8 mouse cellular contexts compared by ENCODE assay signal in the genomic region with DNA sequence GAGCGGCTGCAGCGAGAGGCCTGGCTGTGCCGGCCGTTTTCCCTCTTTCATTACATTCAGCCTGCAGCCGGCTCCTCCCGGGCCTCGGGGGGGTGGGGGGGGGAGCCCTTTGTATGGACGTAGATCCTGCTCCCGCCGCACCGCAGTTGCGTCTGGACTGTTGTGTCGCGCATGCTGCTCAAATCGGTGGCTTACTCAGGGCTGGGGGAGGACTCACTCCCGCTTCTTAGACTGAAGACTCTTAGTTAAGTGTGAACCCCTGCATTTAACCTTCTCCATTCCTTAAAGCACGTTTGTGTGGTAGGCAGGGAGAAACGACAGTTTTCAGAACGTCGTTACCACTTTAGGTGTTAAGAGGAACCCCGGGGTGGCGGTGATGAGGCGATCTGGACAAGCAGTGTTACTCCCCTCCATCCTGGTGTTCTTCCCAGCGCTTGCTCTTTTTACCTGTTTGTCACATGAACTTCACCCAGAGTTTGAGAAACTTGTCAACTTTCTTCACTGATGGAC. TPM values are rescaled to one million over a fixed set of nuclear protein-coding genes. Genes with fewer than 3 reads are reported as not detected.
DNase-seq lines count a peak whose midpoint lies in the region; ATAC-seq and TF ChIP-seq lines count a peak whose summit lies in the region.

No protein-coding gene starts in this region.

- DNase-seq in lung, postnatal 25 days (ENCODE audit: low spot score): no peak
- peak; percentile 41 for DNase-seq in c-Kit-positive CD71-positive TER-119-negative erythroid progenitor cells, embryonic 14.5 days (ENCODE audit: low read depth)
- no peak for DNase-seq in forebrain, postnatal 0 days
- DNase-seq in yolk sac, embryonic 10.5 days (ENCODE audit: low spot score): no peak
- DNase-seq in cerebellum, adult 11 months: no peak

- peak; percentile 75 for ATAC-seq in lung, embryonic 16.5 days (ENCODE audit: low read depth)
- ATAC-seq in forebrain, postnatal 0 days: peak; percentile 53
- peak; percentile 7; the same call in 1 of the 2 replicates for ATAC-seq in limb, embryonic 15.5 days (ENCODE audit: insufficient number of reproducible peaks, low FRiP score, low TSS enrichment, low read depth)

- H3K9ac ChIP-seq in lung, embryonic 16.5 days (ENCODE audit: low read length): peak overlapping the region; percentile 98
- peak overlapping the region; percentile 88 for H3K9ac ChIP-seq in forebrain, postnatal 0 days
- H3K9ac ChIP-seq in limb, embryonic 15.5 days: peak overlapping the region; percentile 93

- WGBS in lung, embryonic 16.5 days: under 1% methylated on average over 23 of the region's 24 CpGs
- 3% methylated on average over 24 of the region's 24 CpGs for WGBS in forebrain, postnatal 0 days
- WGBS in limb, embryonic 15.5 days: under 1% methylated on average over 24 of the region's 24 CpGs
- under 1% methylated on average over 24 of the region's 24 CpGs for WGBS in small intestine, adult 2 months

- H3K36me3 ChIP-seq in lung, embryonic 16.5 days (ENCODE audit: control insufficient read depth, insufficient read depth, low read length): no peaks in the 10 kb centered on the region
- no peaks in the 10 kb centered on the region for H3K36me3 ChIP-seq in forebrain, postnatal 0 days (ENCODE audit: insufficient read depth)
- H3K36me3 ChIP-seq in limb, embryonic 15.5 days: no peaks in the 10 kb centered on the region
- H3K36me3 ChIP-seq in small intestine, adult 2 months (ENCODE audit: control insufficient read depth, insufficient read depth, low read length): no peaks in the 10 kb centered on the region

- peak overlapping the region; percentile 91 for H3K27ac ChIP-seq in lung, embryonic 16.5 days (ENCODE audit: low read length)
- H3K27ac ChIP-seq in forebrain, postnatal 0 days (ENCODE audit: low read depth, low read length): peak overlapping the region; percentile 90
- peak overlapping the region; percentile 90 for H3K27ac ChIP-seq in limb, embryonic 15.5 days
- H3K27ac ChIP-seq in small intestine, adult 2 months (ENCODE audit: insufficient read depth, low read depth, low read length): 0 out of 2 replicates have a peak overlapping the region, but pooled peaks have one; percentile 31

- no peak for TF ChIP-seq POLR2A in small intestine, adult 2 months (IDR thresholded peaks at IDR 0.05; ENCODE audit: low read depth, low read length)

- H3K27me3 ChIP-seq in lung, embryonic 16.5 days (ENCODE audit: control insufficient read depth, insufficient read depth, low read depth, low read length): no peaks in the 10 kb centered on the region
- H3K27me3 ChIP-seq in forebrain, postnatal 0 days (ENCODE audit: insufficient read depth, low read length): no peaks in the 10 kb centered on the region
- no peaks in the 10 kb centered on the region for H3K27me3 ChIP-seq in limb, embryonic 15.5 days
- no peaks in the 10 kb centered on the region for H3K27me3 ChIP-seq in small intestine, adult 2 months (ENCODE audit: control insufficient read depth, insufficient read depth, low read length)

- H3K4me2 ChIP-seq in lung, embryonic 16.5 days (ENCODE audit: low read depth, low read length): peak overlapping the region; percentile 55
- peak overlapping the region; percentile 82 for H3K4me2 ChIP-seq in forebrain, postnatal 0 days (ENCODE audit: low read depth)
- peak overlapping the region; percentile 66 for H3K4me2 ChIP-seq in limb, embryonic 15.5 days

- H3K4me1 ChIP-seq in lung, embryonic 16.5 days (replicated peaks; ENCODE audit: control insufficient read depth, insufficient read depth, low read length): peaks cover 6% of the 10 kb centered on the region
- peaks cover 10% of the 10 kb centered on the region for H3K4me1 ChIP-seq in forebrain, postnatal 0 days (ENCODE audit: insufficient read depth)
- peaks cover 9% of the 10 kb centered on the region for H3K4me1 ChIP-seq in limb, embryonic 15.5 days
- no peaks in the 10 kb centered on the region; the same call in 1 of the 2 replicates for H3K4me1 ChIP-seq in small intestine, adult 2 months (ENCODE audit: control insufficient read depth, insufficient read depth, insufficient read length, low read length)

- no peaks in the 10 kb centered on the region for H3K9me3 ChIP-seq in lung, embryonic 16.5 days (ENCODE audit: control insufficient read depth, low read length)
- H3K9me3 ChIP-seq in forebrain, postnatal 0 days (ENCODE audit: low read length): no peaks in the 10 kb centered on the region
- H3K9me3 ChIP-seq in limb, embryonic 15.5 days: no peaks in the 10 kb centered on the region

- TF ChIP-seq CTCF in forebrain, postnatal 0 days (IDR thresholded peaks at IDR 0.05; ENCODE audit: low read depth): no peak
- TF ChIP-seq CTCF in small intestine, adult 2 months (IDR thresholded peaks at IDR 0.05; ENCODE audit: extremely low read depth, insufficient read length, insufficient replicate concordance, low read depth, low read length): no peak

- H3K4me3 ChIP-seq in lung, embryonic 16.5 days (ENCODE audit: low read length): peak overlapping the region; percentile 98
- peak overlapping the region; percentile 77 for H3K4me3 ChIP-seq in forebrain, postnatal 0 days (ENCODE audit: low read depth, low read length)
- peak overlapping the region; percentile 92 for H3K4me3 ChIP-seq in limb, embryonic 15.5 days
- H3K4me3 ChIP-seq in small intestine, adult 2 months (ENCODE audit: low read depth, low read length): peak overlapping the region; percentile 99

RNA-seq across cellular contexts. Expression of gene Fam98b, which starts 0.5 kb away (rescaled TPM):
- polyA plus RNA-seq in lung, embryonic 16.5 days (2015; fragmentation: Nextera tagmentation; extraction: Ambion mirVana): 7.6 and 8.6 TPM in 2 replicates
- 10.3 and 13.4 TPM in 2 replicates for total RNA-seq in forebrain, postnatal 0 days (2014; rRNA removed)
- 12.4 and 13.8 TPM in 2 replicates for polyA plus RNA-seq in forebrain, postnatal 0 days (2015; fragmentation: Nextera tagmentation; extraction: Ambion mirVana)
- 9.8 and 10.4 TPM in 2 replicates for polyA plus RNA-seq in limb, embryonic 15.5 days (2015; fragmentation: Nextera tagmentation; extraction: Ambion mirVana)
- 1.2 and 2.5 TPM in 2 replicates for polyA plus RNA-seq in small intestine, adult 2 months (2012; rRNA removed)

Comparison
In these comparisons a context has a peak if more than half of its experiments do, and no peak if none do; other contexts are left out.
1. ATAC-seq: peak in every context shown above with its lines; median percentile 75 in lung, embryonic 16.5 days; 53 in forebrain, postnatal 0 days; 7 in limb, embryonic 15.5 days.
2. H3K27ac ChIP-seq: peak in every context shown above with its lines; median percentile 91 in lung, embryonic 16.5 days; 90 in forebrain, postnatal 0 days; 90 in limb, embryonic 15.5 days; 31 in small intestine, adult 2 months.